Mouse (Mus musculus) hindbrain, embryonic 11.5 days (tissue): ENCODE data around the gene Ppp1ca. TPM values are rescaled to one million over a fixed set of nuclear protein-coding genes. Genes with fewer than 3 reads are reported as not detected.

ENCODE experiments used
- ATAC-seq: fragments of 200-750 bp; cut with Nextera tagmentation; 2 replicates; pipeline ENCODE4 v1.8.0; 2017; ENCODE audit warnings: mild to moderate bottlenecking, moderate TSS enrichment, moderate library complexity; ENCODE audit not compliant: low FRiP score
- DNase-seq: peaks from one replicate; pipeline ENCODE4 v3.0.0-alpha.2; 2015; ENCODE audit warnings: low spot score
- H3K27ac ChIP-seq: fragments of 300-500 bp; sonication (generic); 2 replicates; pipeline ENCODE4 v1.5.1; 2014; ENCODE audit warnings: mild to moderate bottlenecking, low read depth, low read length
- H3K27me3 ChIP-seq: fragments of 300-500 bp; sonication (generic); 2 replicates; pipeline ENCODE4 v1.6.1; 2014; ENCODE audit warnings: mild to moderate bottlenecking, low read length, moderate library complexity, mixed read lengths; ENCODE audit not compliant: control insufficient read depth, insufficient read depth
- H3K36me3 ChIP-seq: fragments of 300-500 bp; sonication (generic); 2 replicates; pipeline ENCODE4 v1.6.1; 2014; ENCODE audit warnings: mild to moderate bottlenecking, low read length, moderate library complexity, mixed read lengths; ENCODE audit not compliant: control insufficient read depth, insufficient read depth
- H3K4me1 ChIP-seq: fragments of 300-500 bp; sonication (generic); replicated peaks from 2 replicates; pipeline ENCODE4 v1.6.1; 2014; ENCODE audit warnings: low read length, mixed read lengths; ENCODE audit not compliant: control insufficient read depth, insufficient read depth
- H3K4me2 ChIP-seq: fragments of 300-500 bp; sonication (generic); replicated peaks from 2 replicates; pipeline ENCODE4 v1.6.1; 2014; ENCODE audit warnings: mild to moderate bottlenecking, low read depth, low read length
- H3K4me3 ChIP-seq: fragments of 300-500 bp; sonication (generic); 2 replicates; pipeline ENCODE4 v1.5.1; 2014; ENCODE audit warnings: low read depth, low read length
- H3K9ac ChIP-seq: fragments of 300-500 bp; sonication (generic); 2 replicates; pipeline ENCODE4 v1.6.1; 2014; ENCODE audit warnings: low read depth, low read length
- H3K9me3 ChIP-seq: fragments of 300-500 bp; sonication (generic); 2 replicates; pipeline ENCODE4 v1.6.1; 2016; ENCODE audit warnings: low read length; ENCODE audit not compliant: control insufficient read depth
- WGBS: fragments of 180-500 bp; shearing (Covaris S2); extraction: QIAGEN DNeasy Blood & Tissue Kit; methylation state at CpG from one replicate; pipeline ENCODE4 v1.1.7; 2014; 5-methylcytosine and 5-hydroxymethylcytosine counted together
- polyA plus RNA-seq: library from polyadenylated mRNA; unstranded; fragments of >200 nt; fragmentation: Nextera tagmentation; extraction: Ambion mirVana; gene quantifications from 2 replicates; pipeline ENCODE4 v1.2.1, GENCODE M21; 2014

Gene Ppp1ca
- polyA plus RNA-seq, 1 experiment from 2014 or later, result 868 TPM

DNA sequence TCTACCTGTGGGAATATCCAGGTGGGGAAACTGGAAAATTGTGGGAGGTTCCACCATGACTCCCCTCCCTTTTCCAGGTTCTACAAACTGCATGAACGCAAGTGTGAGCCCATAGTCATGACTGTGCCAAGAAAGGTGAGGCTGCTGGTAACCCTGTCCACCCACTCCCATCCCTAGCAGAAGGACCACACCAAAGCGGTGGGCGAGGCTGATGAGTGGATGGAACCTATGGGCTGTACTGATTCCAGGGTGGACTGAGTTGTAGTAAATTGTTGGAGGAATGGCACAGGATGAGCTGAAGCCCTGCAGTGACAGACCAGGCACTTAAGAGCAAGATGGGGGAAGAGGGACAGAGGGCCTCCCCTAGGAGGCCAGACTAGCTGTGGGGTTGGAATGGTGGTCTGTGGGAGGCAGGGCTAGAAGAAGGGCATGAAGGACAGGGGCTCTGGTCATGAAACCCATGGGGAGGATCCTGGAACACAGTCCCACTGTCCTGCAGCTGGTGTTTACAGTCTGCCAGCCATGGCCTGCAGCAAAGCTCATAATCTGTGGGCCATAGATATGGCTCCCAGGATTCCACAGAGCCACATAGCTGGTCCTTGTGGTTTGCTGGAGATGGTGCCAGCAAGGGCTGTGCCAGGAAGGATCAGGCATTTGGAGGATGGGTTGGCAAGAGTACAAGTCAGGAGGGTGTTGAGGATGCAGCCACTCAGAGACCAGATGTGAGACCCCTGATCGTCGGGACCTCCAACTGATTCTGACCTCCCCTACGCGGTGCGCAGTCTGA, 39.2 kb upstream of the Ppp1ca start:
- no peaks in the 10 kb centered on the region for H3K27me3 ChIP-seq
- no peak overlapping the region for H3K9ac ChIP-seq
- H3K9me3 ChIP-seq, result no peaks in the 10 kb centered on the region
- no peak overlapping the region for H3K4me2 ChIP-seq
- no peak overlapping the region for H3K27ac ChIP-seq
- ATAC-seq (no peak), DNase-seq (no peak)
- H3K4me3 ChIP-seq, result no peak overlapping the region
- WGBS, result 91% methylated on average over 8 of the region's 8 CpGs
- H3K4me1 ChIP-seq, result peaks cover 8% of the 10 kb centered on the region
- 0 out of 2 replicates have a peak, but pooled peaks cover 4% of the 10 kb centered on the region for H3K36me3 ChIP-seq

GRCm38 (mm10) chr19:4153232-4153654, 38.6 kb upstream of the Ppp1ca start, which contains the start of gene Ptprcap:
Gene Ptprcap (plus strand): TSS chr19:4153604.
- no peak within 1 kb of the TSS for H3K4me2 ChIP-seq
- WGBS, result 80% methylated on average over 11 of the region's 11 CpGs
- ATAC-seq (no peak), DNase-seq (no peak)
- 0 out of 2 replicates have a peak within 1 kb of the TSS, but pooled peaks have one; percentile 7 for H3K9ac ChIP-seq
- H3K9me3 ChIP-seq, result no peaks in the 10 kb centered on the region
- no peak within 1 kb of the TSS for H3K27ac ChIP-seq
- H3K4me3 ChIP-seq, result no peak within 1 kb of the TSS
- H3K4me1 ChIP-seq, result peaks cover 6% of the 10 kb centered on the region
- no peaks in the 10 kb centered on the region for H3K27me3 ChIP-seq
- 0 out of 2 replicates have a peak, but pooled peaks cover 4% of the 10 kb centered on the region for H3K36me3 ChIP-seq

DNA sequence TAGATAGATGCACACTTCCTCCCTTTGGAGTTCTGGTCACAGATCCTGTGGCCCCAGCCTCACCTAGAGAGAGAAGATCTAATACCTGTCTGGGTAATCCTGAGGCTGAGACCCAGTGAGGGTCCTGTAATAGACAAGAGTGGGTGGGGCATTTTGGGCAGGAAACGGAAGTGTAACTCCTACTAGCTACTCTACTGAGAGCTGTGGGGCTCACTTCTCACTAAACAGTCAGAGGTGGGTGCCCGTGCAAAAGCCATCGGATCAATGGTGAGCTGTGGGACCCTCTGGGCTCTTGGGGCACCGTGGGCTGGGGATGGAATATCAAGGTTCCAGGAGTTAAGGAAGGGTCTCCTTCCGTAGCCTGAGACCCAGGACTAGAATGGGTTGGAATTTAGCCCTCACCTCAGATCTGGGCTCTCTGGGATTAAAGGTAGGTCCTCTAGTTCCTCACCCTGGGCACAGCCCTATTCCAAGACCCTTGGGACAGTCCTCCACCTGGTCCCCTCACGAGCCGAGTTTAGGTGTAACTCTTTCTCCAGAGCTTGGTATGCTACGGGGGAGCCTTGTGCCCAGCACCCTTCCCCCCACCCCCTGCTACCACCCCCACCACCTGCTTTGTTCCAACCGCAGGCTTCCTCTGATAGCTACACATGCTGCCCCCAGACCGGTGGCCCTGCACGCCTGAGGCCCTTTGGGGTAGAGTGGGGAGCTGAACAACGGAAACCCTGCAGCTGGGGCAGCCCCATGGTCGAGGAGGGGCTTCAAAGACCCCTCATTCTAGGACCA, 37.2 kb upstream of the Ppp1ca start:
- no peak overlapping the region for H3K4me3 ChIP-seq
- no peaks in the 10 kb centered on the region for H3K4me1 ChIP-seq
- ATAC-seq (no peak), DNase-seq (no peak)
- H3K27me3 ChIP-seq, result no peaks in the 10 kb centered on the region
- H3K27ac ChIP-seq, result no peak overlapping the region
- 0 out of 2 replicates have a peak, but pooled peaks cover 8% of the 10 kb centered on the region for H3K36me3 ChIP-seq
- no peaks in the 10 kb centered on the region for H3K9me3 ChIP-seq
- no peak overlapping the region for H3K9ac ChIP-seq
- 82% methylated on average over 13 of the region's 13 CpGs for WGBS
- H3K4me2 ChIP-seq, result no peak overlapping the region

DNA sequence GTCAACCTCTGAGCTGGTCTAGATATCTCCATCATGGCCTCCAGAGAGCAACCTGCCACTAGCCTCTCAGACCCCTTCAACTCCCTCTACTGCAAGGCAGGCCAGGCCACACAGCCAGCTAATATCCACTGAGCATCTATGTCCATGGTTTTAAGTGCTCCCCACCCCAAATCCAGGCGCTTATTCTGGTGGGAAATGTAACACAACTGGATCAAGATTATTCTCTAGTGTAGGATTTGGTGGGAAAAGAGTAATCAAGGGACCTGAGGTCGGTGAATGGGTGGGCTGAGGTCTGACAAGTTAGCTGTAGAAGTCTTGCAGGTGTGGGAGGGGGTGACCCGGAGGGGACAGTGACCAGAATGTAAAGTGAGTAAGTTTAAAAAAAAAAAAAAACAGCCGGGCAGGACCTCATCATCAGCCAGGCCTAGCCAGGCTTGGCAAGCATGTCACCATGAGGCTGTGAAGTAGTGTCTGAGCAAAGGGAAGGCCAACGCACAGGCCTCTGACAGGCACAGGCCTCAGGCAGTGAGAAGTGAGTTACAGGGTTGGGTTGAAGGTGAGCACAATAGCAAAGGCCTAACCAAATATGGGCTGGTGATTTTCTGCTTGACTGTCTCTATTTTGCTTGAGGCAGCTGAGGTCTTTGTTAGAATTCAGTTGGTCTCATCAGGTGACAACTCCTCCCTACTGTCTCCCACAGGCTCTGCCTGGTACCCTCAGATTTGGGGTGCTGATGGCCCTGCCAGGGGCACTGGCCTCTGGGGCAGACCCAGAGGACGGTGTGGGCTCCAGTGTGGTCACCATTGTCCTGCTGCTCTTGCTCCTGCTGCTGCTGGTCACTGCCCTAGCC, 36.4 kb upstream of the Ppp1ca start:
- Histone ChIP-seq H3K9me3 (no peaks in the 10 kb centered on the region), H3K9ac (no peak overlapping the region), H3K27me3 (no peaks in the 10 kb centered on the region), H3K36me3 (0 out of 2 replicates have a peak, but pooled peaks cover 6% of the 10 kb centered on the region), H3K27ac (peak overlapping the region; percentile 58; the same call in 1 of the 2 replicates), H3K4me2 (no peak overlapping the region), H3K4me1 (no peaks in the 10 kb centered on the region), H3K4me3 (no peak overlapping the region)
- ATAC-seq, result 0 out of 2 replicates have a peak, but pooled peaks have one; percentile 5
- WGBS, result 70% methylated on average over 6 of the region's 6 CpGs
- DNase-seq, result no peak

DNA sequence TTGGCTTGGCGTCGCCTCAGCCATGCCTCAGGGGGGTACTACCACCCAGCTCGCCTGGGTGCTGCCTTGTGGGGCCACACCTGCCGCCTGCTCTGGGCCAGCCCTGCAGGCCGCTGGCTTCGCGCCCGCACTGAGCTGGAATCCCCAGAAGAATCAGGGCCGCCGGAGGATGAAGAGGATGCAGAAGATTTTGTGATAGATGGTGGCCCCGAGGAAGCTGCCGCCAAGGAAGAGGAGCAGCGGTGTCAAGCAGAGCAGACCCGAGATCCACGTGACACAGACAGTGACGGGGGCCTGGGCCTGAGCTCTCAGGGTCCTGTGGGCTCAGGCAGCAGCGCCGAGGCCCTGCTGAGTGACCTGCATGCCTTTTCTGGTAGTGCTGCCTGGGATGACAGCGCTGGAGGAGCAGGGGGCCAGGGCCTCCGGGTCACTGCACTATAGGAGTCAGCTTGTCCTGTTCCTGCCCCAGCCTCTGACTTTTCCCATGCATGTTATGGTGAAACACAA, 35.7 kb upstream of the Ppp1ca start:
- Histone ChIP-seq H3K36me3 (peaks cover 10% of the 10 kb centered on the region; the same call in 1 of the 2 replicates), H3K9ac (no peak overlapping the region)
- no peak for ATAC-seq

DNA sequence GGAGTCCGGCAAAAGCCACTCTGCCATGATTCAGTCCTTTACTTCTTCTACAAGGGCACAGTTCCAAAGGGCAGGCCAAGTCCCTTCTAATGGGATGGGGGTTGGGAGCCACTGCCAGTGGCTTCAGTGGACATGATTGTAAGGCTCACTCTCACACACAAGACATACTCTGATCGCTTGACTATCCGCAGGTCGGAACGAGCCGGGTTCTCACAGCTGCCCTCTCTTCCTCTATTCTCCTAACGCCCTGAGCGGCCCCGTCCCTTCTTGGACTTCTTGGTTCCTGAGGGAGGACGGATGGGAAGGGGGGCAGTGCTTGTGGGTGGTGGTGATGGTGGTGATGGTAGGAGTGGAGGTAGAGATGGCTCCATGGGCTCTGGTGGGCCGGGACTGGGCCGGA, 35.1 kb upstream of the Ppp1ca start:
- 94% methylated on average over 12 of the region's 12 CpGs for WGBS
- Histone ChIP-seq H3K27ac (no peak overlapping the region), H3K9ac (no peak overlapping the region), H3K4me2 (no peak overlapping the region), H3K9me3 (no peaks in the 10 kb centered on the region), H3K27me3 (no peaks in the 10 kb centered on the region), H3K36me3 (peaks cover 10% of the 10 kb centered on the region; the same call in 1 of the 2 replicates), H3K4me3 (no peak overlapping the region), H3K4me1 (no peaks in the 10 kb centered on the region)
- no peak for ATAC-seq
- DNase-seq, result no peak

More for the DNA sequence above, 35.7 kb upstream of the Ppp1ca start:
- H3K27me3 ChIP-seq, result no peaks in the 10 kb centered on the region
- no peak for DNase-seq
- no peaks in the 10 kb centered on the region for H3K9me3 ChIP-seq
- H3K27ac ChIP-seq, result peak overlapping the region; percentile 58; the same call in 1 of the 2 replicates
- WGBS, result 71% methylated on average over 20 of the region's 20 CpGs
- H3K4me2 ChIP-seq, result no peak overlapping the region
- no peak overlapping the region for H3K4me3 ChIP-seq
- H3K4me1 ChIP-seq, result no peaks in the 10 kb centered on the region

GRCm38 (mm10) chr19:4159049-4159448, 32.8 kb upstream of the Ppp1ca start:
- 96% methylated on average over 8 of the region's 8 CpGs for WGBS
- Histone ChIP-seq H3K4me2 (no peak overlapping the region), H3K27ac (no peak overlapping the region), H3K27me3 (no peaks in the 10 kb centered on the region), H3K9me3 (no peaks in the 10 kb centered on the region), H3K4me1 (peaks cover 5% of the 10 kb centered on the region; the same call in 1 of the 2 replicates), H3K36me3 (peaks cover 10% of the 10 kb centered on the region; the same call in 1 of the 2 replicates), H3K4me3 (no peak overlapping the region), H3K9ac (no peak overlapping the region)
- ATAC-seq (no peak), DNase-seq (no peak)
